Mouse (Mus musculus) urinary bladder, postnatal 36 days (tissue): Measurements from ENCODE around the gene Slc2a10.

Experiments used
- DNase-seq, 2 experiments: peaks; one replicate each; pipeline ENCODE4 v3.0.0; 2022; ENCODE audit warnings: low spot score in 2 of 2, mixed read lengths in 1 of 2

Slc2a10 gene

GRCm38 (mm10) chr2:165503259-165504203, at the start of gene Slc2a10:
Gene Slc2a10 (plus strand): TSS chr2:165503787.
- peak; percentile 31 to 34 for DNase-seq

GRCm38 (mm10) chr2:165456710-165457109, 46.9 kb upstream of the Slc2a10 start:
- DNase-seq: no peak

DNA sequence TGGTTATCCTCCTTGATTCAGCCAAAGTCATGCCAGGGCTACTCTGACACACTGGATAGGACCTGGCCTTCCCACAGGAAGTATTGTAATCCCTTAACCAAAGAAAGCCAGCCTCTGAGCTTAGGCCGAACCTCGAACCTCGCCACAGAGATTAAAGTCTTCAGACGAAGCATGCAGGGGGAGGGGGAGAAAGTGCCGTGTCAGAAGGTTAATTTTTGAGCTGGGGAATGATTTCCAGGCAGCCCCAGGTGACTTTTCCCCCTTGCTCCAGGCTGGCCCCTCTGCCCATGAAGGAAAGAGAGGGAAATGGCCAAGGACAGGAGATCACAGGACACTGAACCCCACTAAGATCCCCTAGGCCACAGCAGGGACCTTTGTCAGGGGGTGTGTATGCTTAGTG, 45.4 kb upstream of the Slc2a10 start:
- DNase-seq: no peak

DNA sequence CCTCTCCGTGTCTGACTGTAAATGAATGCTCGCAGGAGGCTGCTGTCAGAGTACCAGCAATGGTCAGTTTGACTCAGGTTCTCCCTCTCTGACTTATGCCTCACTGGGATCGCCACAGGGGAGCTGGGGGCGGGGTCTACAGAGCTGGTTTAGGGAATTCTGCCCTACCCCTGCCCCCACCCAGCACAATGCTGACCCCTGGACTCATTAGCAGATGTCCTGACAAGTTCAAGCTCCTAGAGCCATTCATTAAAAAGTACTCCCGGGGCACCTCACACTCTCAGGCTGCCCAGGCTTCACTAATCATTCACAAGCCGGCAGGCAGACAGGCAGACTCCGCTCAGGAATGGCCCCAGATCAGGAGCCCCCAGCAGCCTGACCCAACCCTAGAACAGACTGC, 43.9 kb upstream of the Slc2a10 start:
- DNase-seq: no peak

DNA sequence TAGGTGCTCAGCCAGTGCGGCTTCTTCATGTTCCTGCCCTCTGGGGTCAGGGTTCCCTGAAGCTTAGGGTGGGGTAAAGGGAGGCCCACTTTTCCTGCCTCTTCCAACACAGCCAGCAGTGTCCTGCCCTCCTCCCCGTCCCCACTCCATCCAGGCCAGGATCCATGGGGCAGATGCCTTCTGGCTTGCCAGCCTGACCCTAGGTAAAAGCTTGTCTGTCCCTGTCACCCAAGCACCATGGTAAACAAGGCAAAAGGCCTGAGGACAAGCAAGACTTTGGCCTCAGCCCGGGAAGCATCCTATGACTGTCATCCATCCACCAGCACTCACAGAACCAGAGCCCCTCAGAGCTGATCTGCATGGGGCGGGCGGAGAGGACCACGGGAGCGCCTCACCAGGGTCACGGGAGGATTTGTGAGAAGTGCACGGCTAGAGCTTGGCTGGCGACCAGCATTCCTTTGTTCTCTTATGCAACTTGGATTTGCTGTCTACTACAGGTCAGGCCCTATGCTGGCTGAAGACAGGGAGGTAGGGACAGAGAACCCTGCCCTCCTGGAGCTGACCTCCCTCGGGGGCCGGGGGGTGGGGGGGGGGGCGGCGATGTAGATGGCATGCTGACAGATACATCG, 35.6 kb upstream of the Slc2a10 start:
- no peak for DNase-seq

- DNase-seq: no peak
Measured at GRCm38 (mm10) chr2:165470167-165470566, 33.4 kb upstream of the Slc2a10 start.

- no peak for DNase-seq
Measured at GRCm38 (mm10) chr2:165471943-165472342, 31.6 kb upstream of the Slc2a10 start.

- DNase-seq: no peak
Measured at GRCm38 (mm10) chr2:165473003-165473402, 30.6 kb upstream of the Slc2a10 start, which contains the start of gene Slc13a3. Gene Slc13a3 (minus strand): TSS chr2:165473230.

DNA sequence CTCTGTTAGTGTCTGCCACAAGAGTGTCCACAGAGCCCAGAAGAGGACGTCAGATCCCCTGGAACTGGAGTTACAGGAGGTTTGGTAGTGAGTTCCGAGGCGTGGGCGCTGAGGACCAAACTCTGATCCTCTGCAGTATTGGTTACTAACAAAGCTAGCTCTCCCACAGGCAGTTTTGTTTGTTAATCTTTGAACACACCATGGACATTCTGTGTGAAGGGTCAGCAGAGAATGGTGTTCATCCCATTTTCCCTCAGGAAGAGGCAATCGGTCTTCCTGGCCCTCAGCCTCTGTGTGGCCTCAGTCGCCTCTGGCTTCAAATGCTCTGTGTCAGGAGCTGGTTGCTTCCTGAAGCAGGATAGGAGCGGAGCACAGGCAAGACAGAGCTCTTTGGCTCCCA, 28.2 kb upstream of the Slc2a10 start:
- no peak for DNase-seq

DNA sequence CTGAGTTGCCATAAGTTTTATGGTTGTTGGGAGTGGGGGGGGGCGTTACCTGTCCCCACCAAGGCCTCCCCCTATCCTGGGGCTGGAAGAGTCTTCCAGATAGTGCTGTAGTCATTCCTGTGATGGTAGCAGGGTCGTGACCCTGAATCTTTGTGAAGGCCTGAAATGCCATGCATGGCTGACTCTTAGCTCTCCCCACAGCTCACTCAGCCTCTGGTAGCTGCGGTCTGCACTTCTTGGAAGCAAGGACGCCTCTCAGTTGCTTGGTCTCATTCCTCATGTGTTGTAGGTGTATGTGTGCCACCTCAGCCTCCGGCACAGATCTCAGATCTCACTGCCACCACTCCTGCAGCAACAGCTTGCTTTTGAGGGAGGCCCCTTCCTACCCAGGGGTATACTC, 27.7 kb upstream of the Slc2a10 start:
- DNase-seq: no peak

- no peak for DNase-seq
Measured at GRCm38 (mm10) chr2:165482003-165482402, 21.6 kb upstream of the Slc2a10 start.

- no peak for DNase-seq
Measured at GRCm38 (mm10) chr2:165484152-165484551, 19.4 kb upstream of the Slc2a10 start.

GRCm38 (mm10) chr2:165485826-165486225, 17.8 kb upstream of the Slc2a10 start:
- DNase-seq: no peak

DNA sequence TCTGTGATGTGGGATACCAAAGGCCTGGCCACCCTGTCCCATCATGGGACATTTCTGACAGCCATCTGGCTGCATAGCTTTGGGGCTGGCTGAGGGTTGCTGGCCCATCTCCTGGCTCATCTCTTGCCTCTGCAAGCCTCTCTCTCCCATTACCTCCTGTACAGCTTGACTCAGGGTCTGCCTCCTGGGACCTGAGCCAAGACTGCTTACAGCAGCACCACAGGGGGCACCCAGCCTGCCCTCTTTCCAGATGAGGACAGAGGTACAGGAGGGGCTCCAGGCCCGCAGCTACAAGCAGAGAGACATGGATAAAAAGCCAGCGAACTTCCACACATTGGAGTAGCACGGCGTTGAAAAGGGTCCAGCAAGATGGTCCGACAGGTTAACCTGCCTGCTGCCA, 17.2 kb upstream of the Slc2a10 start:
- DNase-seq: no peak

DNA sequence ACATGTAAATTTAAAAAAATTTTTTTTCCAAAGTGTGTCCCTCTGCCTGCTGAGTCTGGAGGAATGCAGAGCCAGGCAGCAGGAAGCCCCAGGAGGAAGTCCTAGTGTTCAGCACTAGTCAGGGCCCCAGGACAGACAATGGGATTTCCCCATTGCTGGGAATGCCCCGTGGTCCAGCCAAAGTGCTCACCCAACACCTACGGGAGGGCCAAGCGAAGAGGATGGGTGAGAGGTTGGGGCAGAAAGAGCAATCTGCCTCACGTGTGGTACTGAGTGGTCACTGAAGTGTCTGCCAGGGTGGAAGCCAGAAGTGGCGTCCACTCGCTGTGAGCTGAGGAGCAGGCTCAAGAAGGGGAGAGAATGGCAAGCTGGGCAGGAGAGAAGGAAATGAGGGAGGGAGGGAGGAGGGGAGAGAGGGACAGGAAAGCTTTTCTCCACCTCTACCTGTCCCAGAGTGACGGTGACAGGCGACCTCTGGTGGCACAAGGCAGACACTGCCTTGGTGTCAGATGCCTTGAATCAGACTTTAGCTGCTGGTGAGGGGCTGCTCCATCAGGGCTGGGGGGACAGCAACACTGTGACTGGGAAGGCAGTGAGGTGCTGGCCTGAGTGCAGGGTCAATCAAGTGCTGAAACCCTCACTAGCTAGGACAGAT, 16.6 kb upstream of the Slc2a10 start:
- DNase-seq: no peak

DNA sequence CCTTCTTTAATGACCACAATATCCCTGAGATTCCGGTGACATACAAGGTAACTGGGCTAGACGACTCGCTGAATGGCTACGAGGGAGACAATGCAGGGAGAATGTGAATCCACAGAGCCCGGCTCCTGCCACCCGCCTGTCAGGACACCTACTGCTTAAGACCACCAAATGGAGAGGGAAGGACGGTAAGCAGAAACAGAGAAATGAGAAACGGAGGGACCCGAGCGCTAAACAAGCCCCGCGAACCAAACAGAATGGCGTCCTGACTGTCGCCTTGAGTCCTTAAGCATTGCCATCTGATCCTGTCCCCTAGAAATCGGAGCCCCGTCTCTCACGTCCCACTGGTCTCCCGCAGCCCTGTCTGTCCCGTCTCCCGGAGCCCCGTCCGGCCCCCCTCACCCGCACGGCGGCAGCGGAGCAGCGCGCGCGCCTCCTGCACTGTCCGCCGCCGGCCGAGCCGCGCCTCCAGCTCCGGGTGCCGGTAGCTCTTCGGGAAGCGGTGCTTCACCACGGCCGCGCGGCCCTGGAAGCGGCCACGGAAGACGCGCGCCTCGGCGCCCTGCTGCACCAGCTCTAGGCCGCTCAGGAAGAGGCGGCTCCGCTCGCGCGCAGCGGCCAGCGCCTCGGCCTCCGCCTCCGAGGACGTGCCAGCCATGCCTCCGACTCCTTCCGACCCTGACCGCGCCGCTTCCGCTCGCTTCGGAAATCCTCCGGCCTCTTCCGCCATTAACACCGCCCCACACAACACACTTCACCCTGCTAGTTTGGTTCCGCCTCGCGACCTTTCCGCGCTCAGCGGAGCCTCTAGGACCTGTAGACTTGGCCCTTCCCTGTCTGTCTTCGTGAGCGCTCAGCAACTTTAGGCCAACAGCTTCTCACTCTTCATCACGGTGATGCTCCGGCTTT, 10.7 kb upstream of the Slc2a10 start, which contains the start of gene Trp53rka:
Trp53rka (minus strand) TSS at position 677 of the 906 bp plus-strand sequence.
- DNase-seq: peak; percentile 71 to 84

DNA sequence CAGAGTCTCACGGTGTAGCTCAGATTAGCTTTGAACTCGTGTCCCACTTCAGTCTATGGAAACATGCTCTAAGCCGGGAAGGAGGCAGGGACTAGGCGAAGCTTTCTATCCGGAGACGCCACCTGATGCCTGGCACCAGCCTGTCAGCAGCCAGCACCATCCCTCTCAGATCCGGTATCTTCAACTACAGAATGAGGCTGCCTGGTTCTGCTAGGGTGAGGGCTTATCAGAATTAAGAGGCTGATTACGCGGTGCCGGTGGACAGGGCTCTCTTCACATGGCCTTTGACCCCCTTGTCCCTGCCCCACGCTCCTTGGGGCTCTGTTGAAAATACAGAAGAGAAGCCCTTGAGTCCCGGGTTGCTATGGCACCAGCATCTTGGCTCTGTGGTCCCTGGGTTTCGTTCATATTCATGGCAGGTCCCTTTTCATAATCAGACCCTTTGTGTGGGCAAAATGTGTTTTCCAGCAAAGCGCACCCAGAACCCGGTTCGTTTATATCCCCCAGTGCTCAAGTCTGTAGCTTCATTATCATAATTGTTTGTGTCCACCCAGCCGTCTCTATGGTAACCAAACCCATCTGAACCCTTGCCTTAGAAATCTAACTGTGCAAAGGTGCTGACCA, 9.9 kb upstream of the Slc2a10 start:
- no peak for DNase-seq

GRCm38 (mm10) chr2:165494495-165494894, 9.1 kb upstream of the Slc2a10 start:
- no peak for DNase-seq

GRCm38 (mm10) chr2:165496251-165496650, 7.3 kb upstream of the Slc2a10 start:
- DNase-seq: peak in 1 of 2 experiments; percentile 28

GRCm38 (mm10) chr2:165497706-165498275, 5.8 kb upstream of the Slc2a10 start:
- DNase-seq: no peak
